Mouse (Mus musculus): Measurements from ENCODE around the gene Pkn2. TPM values are rescaled to one million over a fixed set of nuclear protein-coding genes. Genes with fewer than 3 reads are reported as not detected.

The Pkn2 gene
- polyA plus RNA-seq, 1 experiment from 2014 or later, result 30.9 TPM

- Histone ChIP-seq H3K9ac (replicated peaks; ENCODE audit: low read length) (no peak overlapping the region), H3K27me3 (ENCODE audit: control insufficient read depth, insufficient read depth, low read length) (no peaks in the 10 kb centered on the region), H3K27ac (replicated peaks; ENCODE audit: low read depth, low read length) (no peak overlapping the region), H3K36me3 (ENCODE audit: control insufficient read depth, insufficient read depth, low read length) (no peaks in the 10 kb centered on the region), H3K9me3 (ENCODE audit: control insufficient read depth, low read length) (no peaks in the 10 kb centered on the region), H3K4me1 (ENCODE audit: control insufficient read depth, insufficient read depth, low read length) (no peaks in the 10 kb centered on the region), H3K4me2 (ENCODE audit: low read length) (no peak overlapping the region), H3K4me3 (replicated peaks; ENCODE audit: low read depth, low read length) (no peak overlapping the region)
- DNase-seq, result peak; percentile 83
- WGBS, result 61% methylated on average over 21 of the region's 21 CpGs
- ATAC-seq (ENCODE audit: low FRiP score, low TSS enrichment), result 0 out of 2 replicates have a peak, but pooled peaks have one; percentile 49
These were observed 137.6 kb downstream of the Pkn2 start for GRCm38 (mm10) chr3:142743973-142744898.

Other genes starting within 250 kb of the Pkn2 start
- gene Kyat3, start 181.0 kb downstream of the Pkn2 start, polyA plus RNA-seq (2014; fragmentation: Nextera tagmentation; extraction: Ambion mirVana), result 2.7 and 4.2 TPM in 2 replicates
- 87.5 and 89.5 TPM in 2 replicates for gene Gtf2b, start 117.0 kb downstream of the Pkn2 start, polyA plus RNA-seq (2014; fragmentation: Nextera tagmentation; extraction: Ambion mirVana)